Mouse (Mus musculus) embryonic fibroblast, embryonic 13.5 days (primary cell): ENCODE results near the gene Zic2.

Source experiments
- CTCF ChIP-seq: IDR thresholded peaks from 2 replicates; pipeline ENCODE4 v1.5.1; 2011; ENCODE audit warnings: mild to moderate bottlenecking, control low read depth, low read length, moderate library complexity, borderline replicate concordance; ENCODE audit not compliant: insufficient read depth
- POLR2A ChIP-seq: IDR thresholded peaks from 2 replicates; pipeline ENCODE4 v1.6.1; 2011; ENCODE audit warnings: low read depth, mild to moderate bottlenecking, control low read depth, low read length, moderate library complexity

GRCm38 (mm10) chr14:122490441-122491328 lies 15.4 kb downstream of the Zic2 start, which contains the start of gene Gm10837:
- TF ChIP-seq POLR2A (no peak), CTCF (no peak)
